Mouse (Mus musculus): ENCODE data around the gene Tia1. TPM values are rescaled to one million over a fixed set of nuclear protein-coding genes. Genes with fewer than 3 reads are reported as not detected.
A peak's percentile ranks its signal among the peaks of the same experiment; 100 is the strongest.

Tia1 gene
- total RNA-seq, 2 experiments from 2014 or later = 89.9 to 97.1 TPM

GRCm38 (mm10) chr6:86476931-86477330 lies 72.9 kb downstream of the Tia1 start:
- no peak for ATAC-seq (replicated peaks; ENCODE audit: poor library complexity, severe bottlenecking)

GRCm38 (mm10) chr6:86479311-86479710 lies 75.3 kb downstream of the Tia1 start:
- ATAC-seq (replicated peaks; ENCODE audit: poor library complexity, severe bottlenecking) = peak; percentile 60

GRCm38 (mm10) chr6:86479816-86480188 lies 75.8 kb downstream of the Tia1 start:
- no peak for ATAC-seq (replicated peaks; ENCODE audit: poor library complexity, severe bottlenecking)

- ATAC-seq (replicated peaks; ENCODE audit: poor library complexity, severe bottlenecking) = no peak; the same call in 1 of the 2 replicates
Observed at GRCm38 (mm10) chr6:86480189-86480831, 76.3 kb downstream of the Tia1 start.

GRCm38 (mm10) chr6:86481871-86482270 lies 77.9 kb downstream of the Tia1 start:
- no peak for ATAC-seq (replicated peaks; ENCODE audit: poor library complexity, severe bottlenecking)

Other genes starting within 250 kb of the Tia1 start
- not detected in 2 replicates for gene Tgfa, start 209.0 kb upstream of the Tia1 start, total RNA-seq (2014; fragmentation: Nextera tagmentation)
- gene Tgfa, start 209.0 kb upstream of the Tia1 start, total RNA-seq (2017) = not detected in 2 replicates
- 46.3 and 51.5 TPM in 2 replicates for gene Fam136a, start 38.6 kb upstream of the Tia1 start, total RNA-seq (2014; fragmentation: Nextera tagmentation)
- gene Fam136a, start 38.6 kb upstream of the Tia1 start, total RNA-seq (2017) = 82.6 and 95.9 TPM in 2 replicates
- 687 and 692 TPM in 2 replicates for gene Snrpg, start 32.9 kb upstream of the Tia1 start, total RNA-seq (2014; fragmentation: Nextera tagmentation)
- 44.9 and 50.5 TPM in 2 replicates for gene Snrpg, start 32.9 kb upstream of the Tia1 start, total RNA-seq (2017)
- 31.1 and 35.7 TPM in 2 replicates for gene Pcyox1, start 7.1 kb upstream of the Tia1 start, total RNA-seq (2014; fragmentation: Nextera tagmentation)
- 64.2 and 87.9 TPM in 2 replicates for gene Pcyox1, start 7.1 kb upstream of the Tia1 start, total RNA-seq (2017)
- gene Gm44790, start 22.4 kb downstream of the Tia1 start, total RNA-seq (2014; fragmentation: Nextera tagmentation) = not detected in 2 replicates
- not detected in 2 replicates for gene Gm44790, start 22.4 kb downstream of the Tia1 start, total RNA-seq (2017)
- 20.8 and 33.5 TPM in 2 replicates for gene C87436, start 34.2 kb downstream of the Tia1 start, total RNA-seq (2014; fragmentation: Nextera tagmentation)
- gene C87436, start 34.2 kb downstream of the Tia1 start, total RNA-seq (2017) = 20.3 and 26.7 TPM in 2 replicates
- gene Pcbp1, start 122.1 kb downstream of the Tia1 start, total RNA-seq (2014; fragmentation: Nextera tagmentation) = 258 and 285 TPM in 2 replicates
- 130 and 152 TPM in 2 replicates for gene Pcbp1, start 122.1 kb downstream of the Tia1 start, total RNA-seq (2017)
- gene Asprv1, start 223.9 kb downstream of the Tia1 start, total RNA-seq (2014; fragmentation: Nextera tagmentation) = not detected in 2 replicates
- gene Asprv1, start 223.9 kb downstream of the Tia1 start, total RNA-seq (2017) = 0.98 TPM in 1 of 2 replicates, not detected in the other

Measured in granulocyte monocyte progenitor cell, adult 5-6 weeks (primary cell).